Mouse (Mus musculus) C2C12 (cell line): ENCODE results near the gene Clic6.

Source experiments
- CTCF ChIP-seq: IDR thresholded peaks from one replicate; pipeline ENCODE4 v1.5.1; 2011; ENCODE audit not compliant: control insufficient read depth, insufficient read depth, insufficient read length
- MYOD1 ChIP-seq: IDR thresholded peaks from one replicate; pipeline ENCODE4 v1.6.1; 2011; ENCODE audit warnings: low read depth; ENCODE audit not compliant: control insufficient read depth, insufficient read length
- MYOG ChIP-seq: IDR thresholded peaks from one replicate; pipeline ENCODE4 v1.6.1; 2011; ENCODE audit not compliant: control insufficient read depth, insufficient read length; ENCODE audit errors: extremely low read depth
- USF1 ChIP-seq: IDR thresholded peaks from one replicate; pipeline ENCODE4 v1.6.1; 2011; ENCODE audit warnings: low read depth, mild to moderate bottlenecking, control low read depth, moderate library complexity

DNA sequence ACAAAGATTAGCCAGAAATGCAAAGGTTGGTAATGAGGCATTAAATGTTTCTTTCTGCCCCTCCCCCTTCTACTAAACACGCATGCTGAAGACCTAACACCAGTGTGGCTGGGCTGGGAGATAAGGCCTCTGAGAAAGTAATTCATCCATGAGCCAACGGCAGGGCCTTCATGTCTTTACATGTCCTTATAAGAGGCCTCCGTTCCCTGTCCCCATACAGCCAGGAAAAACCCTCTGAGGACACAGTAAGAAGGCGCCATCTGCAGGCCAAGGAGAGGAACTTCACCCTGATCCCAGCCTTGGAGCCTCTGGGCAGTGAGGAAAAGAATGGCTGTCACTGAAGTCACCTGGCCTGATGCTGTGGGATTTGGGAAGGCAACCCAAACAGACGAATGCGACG is 27.9 kb upstream of the Clic6 start:
- peak; percentile 79 for TF ChIP-seq CTCF
- TF ChIP-seq MYOD1 = no peak
- no peak for TF ChIP-seq MYOG
- TF ChIP-seq USF1 = no peak
